Mouse (Mus musculus) ovary, postnatal 10 days (tissue): ENCODE measurements at regions not wholly inside any gene's neighbourhood (a gene's known extent, or its start where the extent isn't known, plus 50 kb on each side); places are given as distances from the start of the nearest gene placed in this dataset.

Experiments
- DNase-seq: peaks from one replicate; pipeline ENCODE4 v3.0.0; 2022; ENCODE audit warnings: low spot score

GRCm38 (mm10) chr14:16897747-16898544 lies 79.0 kb upstream of the Rarb start:
- no peak for DNase-seq

- DNase-seq, result no peak
Measured at GRCm38 (mm10) chr14:16896974-16897373, 78.0 kb upstream of the Rarb start.

GRCm38 (mm10) chr14:16881249-16881648 lies 62.3 kb upstream of the Rarb start:
- DNase-seq, result no peak

- DNase-seq, result no peak
Measured at GRCm38 (mm10) chr14:16869221-16869620, 50.3 kb upstream of the Rarb start.
